Mouse (Mus musculus) left cerebral cortex, adult 11 months (tissue): ENCODE results near the gene Phlda1.

Experiments
- DNase-seq: peaks from one replicate; pipeline ENCODE4 v3.0.0; 2022; ENCODE audit warnings: low spot score

The Phlda1 gene

DNA sequence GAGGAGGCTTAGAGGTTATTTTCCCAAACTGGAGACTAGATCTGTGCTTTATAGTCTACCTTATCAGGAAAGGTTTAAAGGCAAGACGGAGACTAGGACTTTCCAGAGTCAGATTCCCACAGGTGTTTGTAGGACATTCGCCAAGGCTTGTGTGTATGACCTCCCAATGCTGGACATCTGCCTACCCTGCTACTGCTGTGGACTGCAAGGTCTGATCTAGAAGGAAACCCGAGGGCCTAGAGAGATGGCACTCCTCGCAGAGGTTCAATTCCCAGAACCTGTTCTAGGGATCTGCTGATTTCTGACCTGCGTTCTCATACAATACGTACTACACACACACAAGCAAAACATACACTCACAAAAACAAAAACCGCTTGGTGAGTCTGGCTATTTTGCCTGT is 680 bp upstream of the Phlda1 start:
- DNase-seq: no peak

DNA sequence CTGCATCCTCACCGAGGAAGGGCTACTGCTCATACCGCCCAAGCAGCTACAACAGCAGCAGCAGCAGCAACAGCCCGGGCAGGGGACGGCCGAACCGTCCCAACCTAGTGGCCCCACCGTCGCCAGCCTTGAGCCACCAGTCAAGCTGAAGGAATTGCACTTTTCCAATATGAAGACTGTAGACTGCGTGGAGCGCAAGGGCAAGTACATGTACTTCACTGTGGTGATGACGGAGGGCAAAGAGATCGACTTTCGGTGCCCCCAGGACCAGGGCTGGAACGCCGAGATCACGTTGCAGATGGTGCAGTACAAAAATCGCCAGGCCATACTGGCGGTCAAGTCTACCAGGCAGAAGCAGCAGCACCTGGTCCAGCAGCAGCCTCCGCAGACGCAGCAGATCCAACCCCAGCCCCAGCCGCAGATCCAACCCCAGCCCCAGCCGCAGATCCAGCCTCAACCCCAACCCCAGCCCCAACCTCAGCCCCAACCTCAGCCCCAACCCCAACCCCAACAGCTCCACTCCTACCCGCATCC is 907 bp downstream of the Phlda1 start:
- peak; percentile 24 for DNase-seq

GRCm38 (mm10) chr10:111507460-111508211 is 1.6 kb downstream of the Phlda1 start:
- DNase-seq: peak; percentile 29

GRCm38 (mm10) chr10:111508324-111509080 is 2.4 kb downstream of the Phlda1 start:
- no peak for DNase-seq

- DNase-seq: no peak
These were observed 3.2 kb downstream of the Phlda1 start for GRCm38 (mm10) chr10:111509103-111509784.

DNA sequence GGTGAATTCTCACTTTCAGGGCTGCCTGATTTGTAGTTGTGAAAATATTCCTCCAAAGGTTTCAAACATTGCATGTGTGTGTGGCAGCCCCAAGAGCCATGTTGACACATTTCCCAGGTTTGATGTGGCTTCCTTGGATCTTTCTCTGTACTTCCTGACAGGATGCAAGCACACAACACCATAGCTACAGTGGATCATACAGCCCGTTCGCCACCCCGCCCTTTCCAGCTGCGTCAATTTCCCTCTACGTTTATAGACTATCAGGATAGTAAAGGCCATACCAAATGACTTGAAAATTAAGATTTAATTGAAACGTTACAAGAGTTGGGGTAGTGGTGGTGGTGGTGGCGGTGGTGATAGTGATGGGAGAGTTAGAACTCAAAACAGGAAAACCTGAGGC is 3.9 kb downstream of the Phlda1 start:
- no peak for DNase-seq

DNA sequence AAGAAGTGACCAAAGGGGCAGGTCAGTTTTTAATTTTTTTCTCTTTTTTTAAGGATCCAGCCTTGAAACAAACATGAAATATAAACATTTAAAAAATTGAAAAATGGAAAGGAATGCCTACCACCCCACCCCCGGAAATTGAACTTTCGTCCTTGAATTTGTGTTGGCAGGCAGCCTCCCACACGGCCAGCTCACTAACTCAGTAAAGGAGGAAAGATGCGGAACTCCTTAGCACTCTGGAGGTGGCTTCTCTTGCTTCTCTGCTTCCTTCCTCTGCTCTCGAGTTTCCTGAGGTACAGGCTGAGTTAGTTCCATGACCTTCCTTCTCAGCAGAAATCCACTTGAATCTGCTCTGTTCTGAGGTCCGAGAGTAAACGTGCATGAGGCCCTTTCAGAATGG is 4.7 kb downstream of the Phlda1 start:
- DNase-seq: no peak

DNA sequence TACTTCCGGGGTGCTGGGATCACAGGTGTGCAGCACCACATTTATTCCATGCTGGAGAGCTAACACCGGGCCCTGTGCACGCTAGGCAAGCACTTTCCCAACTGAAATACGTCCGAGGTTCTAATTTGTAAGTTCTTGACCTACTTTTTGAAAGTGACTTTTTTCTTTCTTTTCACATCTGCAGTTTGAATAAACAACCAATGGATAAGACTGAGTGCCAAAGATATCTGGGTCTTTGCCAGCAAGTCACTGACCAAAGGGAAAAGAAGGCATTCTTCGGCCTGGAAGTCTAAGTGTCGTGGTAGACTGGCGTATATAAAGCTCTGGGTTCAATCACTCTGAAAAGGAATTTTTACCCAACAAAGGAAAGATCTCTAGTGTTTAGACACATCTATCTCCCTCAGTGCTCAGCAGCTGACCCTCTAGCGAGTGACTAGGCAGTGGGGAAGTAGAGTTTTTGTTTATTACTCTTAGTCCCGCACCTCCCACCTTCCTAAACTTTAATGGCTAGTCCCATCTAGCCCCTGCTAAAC is 6.0 kb downstream of the Phlda1 start:
- no peak for DNase-seq

GRCm38 (mm10) chr10:111514282-111514885 is 8.3 kb downstream of the Phlda1 start:
- no peak for DNase-seq

DNA sequence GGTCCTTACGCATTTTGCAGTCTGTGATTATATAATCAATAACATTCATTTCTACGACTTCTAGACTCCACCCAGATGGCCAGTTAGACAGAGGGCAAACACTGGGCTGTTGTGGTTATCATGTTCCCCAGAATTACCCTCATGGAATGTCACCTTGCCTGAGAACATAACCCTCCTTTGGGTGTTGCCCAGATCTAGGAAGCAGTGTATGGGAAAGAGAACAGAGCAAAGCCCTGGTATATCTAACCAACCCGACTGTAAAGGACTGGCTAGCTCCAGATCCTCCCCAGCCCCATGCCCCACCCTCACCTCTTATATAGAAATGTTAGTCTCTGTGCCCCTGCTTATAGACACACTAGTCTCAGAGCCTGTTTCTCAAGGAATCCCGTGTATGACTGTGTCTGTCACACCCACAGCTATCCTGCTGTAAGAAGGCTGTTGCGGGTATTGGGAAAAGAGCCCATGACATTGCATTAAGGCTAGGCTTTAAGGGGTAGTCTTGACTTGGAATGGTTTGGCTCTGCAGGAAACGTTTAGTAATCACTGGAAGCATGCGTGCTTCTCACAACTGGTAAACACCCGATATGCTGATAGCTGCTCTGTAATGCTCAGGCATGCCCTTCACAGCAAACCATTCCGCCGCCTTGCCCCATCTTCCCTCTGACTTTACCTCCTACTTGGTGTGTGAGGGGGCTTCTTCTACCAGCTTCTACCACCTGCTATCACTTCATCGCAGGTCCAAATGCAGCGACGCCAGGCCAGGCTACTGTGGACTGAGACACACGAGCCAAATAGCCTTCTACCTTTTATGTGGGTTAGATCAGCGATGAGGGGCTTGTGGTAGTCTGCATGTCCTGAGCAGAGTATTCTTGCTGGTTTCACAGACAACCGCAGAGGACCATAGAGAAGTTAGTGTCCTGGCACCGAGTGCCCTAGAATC is 9.3 kb downstream of the Phlda1 start:
- no peak for DNase-seq

- no peak for DNase-seq
These were observed 10.1 kb downstream of the Phlda1 start for GRCm38 (mm10) chr10:111516172-111516588.

GRCm38 (mm10) chr10:111516804-111517436 is 10.8 kb downstream of the Phlda1 start:
- DNase-seq: no peak

- DNase-seq: no peak
These were observed 12.3 kb downstream of the Phlda1 start for GRCm38 (mm10) chr10:111518350-111518749.

GRCm38 (mm10) chr10:111519620-111520370 is 13.7 kb downstream of the Phlda1 start:
- DNase-seq: no peak

DNA sequence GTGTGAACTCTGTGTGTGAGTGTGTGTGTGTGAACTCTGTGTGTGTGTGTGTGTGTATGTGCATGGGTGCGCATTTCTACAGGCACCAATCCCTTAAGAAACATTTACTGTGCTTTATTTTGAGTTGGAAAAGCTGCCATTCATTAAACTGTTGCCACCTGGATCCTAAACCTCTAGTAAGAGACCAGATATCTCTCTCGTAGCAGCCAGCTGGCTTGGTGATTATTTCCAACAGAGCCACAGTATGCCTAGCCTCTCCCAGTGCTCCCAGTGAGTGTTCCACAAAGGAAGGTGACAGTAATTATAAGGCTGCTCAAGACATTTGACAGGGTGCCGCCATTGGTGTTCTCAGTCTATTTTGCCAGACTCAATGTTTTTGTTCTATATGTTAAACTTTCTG is 14.5 kb downstream of the Phlda1 start:
- DNase-seq: no peak

- no peak for DNase-seq
These were observed 15.6 kb downstream of the Phlda1 start for GRCm38 (mm10) chr10:111521636-111522035.

- no peak for DNase-seq
These were observed 16.1 kb downstream of the Phlda1 start for GRCm38 (mm10) chr10:111522230-111522629.

GRCm38 (mm10) chr10:111523894-111524293 is 17.8 kb downstream of the Phlda1 start:
- DNase-seq: no peak

- no peak for DNase-seq
These were observed 21.0 kb downstream of the Phlda1 start for GRCm38 (mm10) chr10:111527057-111527456.

DNA sequence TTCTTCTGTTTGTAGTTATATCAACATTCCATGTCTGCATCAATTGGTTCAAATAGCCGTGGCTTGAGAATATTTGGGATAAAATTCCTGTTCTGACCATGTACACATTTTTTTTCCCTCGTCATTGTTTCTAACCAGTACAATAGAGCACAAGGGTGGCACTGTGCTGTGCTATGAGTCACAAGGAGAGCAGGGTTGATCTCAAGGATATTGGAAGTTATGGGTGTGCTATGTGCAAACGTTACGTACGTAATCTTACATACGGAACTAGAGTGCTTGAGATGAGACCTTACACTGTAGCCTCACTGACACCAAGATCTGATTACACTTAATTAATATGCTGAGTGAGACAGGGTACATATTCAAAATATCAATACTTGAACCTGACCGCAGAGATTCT is 21.5 kb downstream of the Phlda1 start:
- no peak for DNase-seq
